ENCODE assay signal across 8 mouse cellular contexts in the genomic region with DNA sequence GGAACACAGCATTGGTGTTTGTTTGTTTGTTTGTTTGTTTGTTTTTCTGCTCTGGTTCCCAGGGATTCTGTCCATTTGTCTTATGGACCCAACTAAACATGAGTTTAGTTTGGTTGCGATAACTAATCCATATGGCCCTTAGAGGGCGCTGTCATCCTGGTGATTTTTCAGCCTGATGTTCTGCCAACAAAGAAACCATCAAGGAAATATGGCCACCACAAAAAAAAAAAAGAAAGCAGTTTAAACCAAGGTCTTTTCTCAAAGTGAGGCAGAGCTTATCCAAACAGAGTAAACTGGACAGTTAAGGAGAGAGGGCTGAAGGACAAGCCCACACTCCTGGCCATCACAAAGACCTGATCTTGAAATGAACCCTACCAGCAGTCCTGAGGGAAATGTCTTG.
A peak's percentile ranks its signal among the peaks of the same experiment; 100 is the strongest.
DNase-seq lines count a peak whose midpoint lies in the region; ATAC-seq and TF ChIP-seq lines count a peak whose summit lies in the region.

No protein-coding gene starts in this region.

- peak; percentile 67 for TF ChIP-seq CTCF in lung, postnatal 0 days (IDR thresholded peaks at IDR 0.05)

- no peaks in the 10 kb centered on the region for H3K27me3 ChIP-seq in lung, postnatal 0 days (replicated peaks; ENCODE audit: insufficient read depth, low read length)
- no peaks in the 10 kb centered on the region for H3K27me3 ChIP-seq in midbrain, embryonic 13.5 days

- no peak overlapping the region for H3K9ac ChIP-seq in lung, postnatal 0 days (replicated peaks; ENCODE audit: low read depth)
- no peak overlapping the region for H3K9ac ChIP-seq in midbrain, embryonic 13.5 days (replicated peaks)

- no peak overlapping the region for H3K4me2 ChIP-seq in lung, postnatal 0 days (replicated peaks; ENCODE audit: low read depth, low read length)
- H3K4me2 ChIP-seq in midbrain, embryonic 13.5 days (replicated peaks), result no peak overlapping the region

- no peaks in the 10 kb centered on the region for H3K36me3 ChIP-seq in lung, postnatal 0 days (ENCODE audit: insufficient read depth, low read length)
- no peaks in the 10 kb centered on the region for H3K36me3 ChIP-seq in midbrain, embryonic 13.5 days

- no peaks in the 10 kb centered on the region for H3K4me1 ChIP-seq in lung, postnatal 0 days (ENCODE audit: insufficient read depth, low read depth, low read length)
- no peaks in the 10 kb centered on the region for H3K4me1 ChIP-seq in midbrain, embryonic 13.5 days (replicated peaks)

- DNase-seq in cerebellum, adult 18-20 months, result peak; percentile 22 to 34
- DNase-seq in cerebellum, adult 11-12 months, result no peak
- peak; percentile 43 for DNase-seq in lung, postnatal 0 days (ENCODE audit: low spot score)
- no peak for DNase-seq in lung, postnatal 25 days (ENCODE audit: low spot score)
- peak; percentile 84 to 88 for DNase-seq in cerebellum, postnatal 10 days
- DNase-seq in kidney, postnatal 10 days, result peak; percentile 73
- no peak for DNase-seq in natural killer cell, adult 2 months (ENCODE audit: low spot score in 2 of 2)

- 17% methylated on average over 2 of the region's 2 CpGs for WGBS in lung, postnatal 0 days
- WGBS in midbrain, embryonic 13.5 days, result 13% methylated on average over 2 of the region's 2 CpGs

- no peak overlapping the region for H3K4me3 ChIP-seq in lung, postnatal 0 days (ENCODE audit: low read depth, low read length)
- H3K4me3 ChIP-seq in midbrain, embryonic 13.5 days (replicated peaks), result no peak overlapping the region

- no peak for TF ChIP-seq EP300 in lung, postnatal 0 days (IDR thresholded peaks at IDR 0.05)

- ATAC-seq in lung, postnatal 0 days, result no peak
- 0 out of 2 replicates have a peak, but pooled peaks have one; percentile 4 for ATAC-seq in midbrain, embryonic 13.5 days

- no peaks in the 10 kb centered on the region for H3K9me3 ChIP-seq in lung, postnatal 0 days (ENCODE audit: low read length)
- no peaks in the 10 kb centered on the region for H3K9me3 ChIP-seq in midbrain, embryonic 13.5 days

- H3K27ac ChIP-seq in lung, postnatal 0 days (ENCODE audit: low read length), result no peak overlapping the region
- H3K27ac ChIP-seq in midbrain, embryonic 13.5 days, result no peak overlapping the region

Comparison
In these comparisons a context has a peak if more than half of its experiments do, and no peak if none do; other contexts are left out.
1. DNase-seq: peak in cerebellum, adult 18-20 months (2 of 2), lung, postnatal 0 days (single experiment), cerebellum, postnatal 10 days (2 of 2) and kidney, postnatal 10 days (single experiment); none in cerebellum, adult 11-12 months (single experiment), lung, postnatal 25 days (single experiment) and natural killer cell, adult 2 months (0 of 2).